Mouse (Mus musculus) lung, adult 2 months (tissue): ENCODE results near the gene Ebf4.
"Not testable (repeated sequence)": the region's sequence is repeated elsewhere in the genome, so short reads cannot be mapped to it uniquely, and the experiment has no call there.

Experiments used
- CTCF ChIP-seq: fragments of 200-500 bp; IDR thresholded peaks from 2 replicates; pipeline ENCODE4 v1.5.1; 2011; ENCODE audit warnings: mild to moderate bottlenecking, low read length, control low read depth; ENCODE audit not compliant: insufficient read depth
- POLR2A ChIP-seq: fragments of 200-500 bp; IDR thresholded peaks from 2 replicates; pipeline ENCODE4 v1.6.1; 2011; ENCODE audit warnings: low read depth, mild to moderate bottlenecking, control low read depth, low read length, borderline replicate concordance; ENCODE audit errors: extremely low read depth

- TF ChIP-seq CTCF, POLR2A: not testable (repeated sequence)
These were observed 78.1 kb downstream of the Ebf4 start for GRCm38 (mm10) chr2:130373026-130373425.
